Mouse (Mus musculus): ENCODE data around the gene Ak5.

Ak5 gene

GRCm38 (mm10) chr3:152568455-152569241 lies 99.5 kb downstream of the Ak5 start:
- intact Hi-C loops (cut with DNase I), result no loop called here

GRCm38 (mm10) chr3:152564516-152565113 lies 103.5 kb downstream of the Ak5 start:
- intact Hi-C loops (cut with DNase I), result no loop called here

- intact Hi-C loops (cut with DNase I), result no loop called here
Observed at GRCm38 (mm10) chr3:152563833-152564232, 104.3 kb downstream of the Ak5 start.

GRCm38 (mm10) chr3:152561708-152562107 lies 106.5 kb downstream of the Ak5 start:
- intact Hi-C loops (cut with DNase I), result no loop called here

- intact Hi-C loops (cut with DNase I), result no loop called here
Observed at GRCm38 (mm10) chr3:152559295-152559694, 108.9 kb downstream of the Ak5 start.

GRCm38 (mm10) chr3:152558106-152558505 lies 110.1 kb downstream of the Ak5 start:
- intact Hi-C loops (cut with DNase I), result no loop called here

GRCm38 (mm10) chr3:152557659-152558058 lies 110.5 kb downstream of the Ak5 start:
- intact Hi-C loops (cut with DNase I), result no loop called here

- intact Hi-C loops (cut with DNase I), result no loop called here
Observed at GRCm38 (mm10) chr3:152556919-152557318, 111.2 kb downstream of the Ak5 start.

- intact Hi-C loops (cut with DNase I), result no loop called here
Observed at GRCm38 (mm10) chr3:152556435-152556834, 111.7 kb downstream of the Ak5 start.

GRCm38 (mm10) chr3:152555216-152555615 lies 112.9 kb downstream of the Ak5 start:
- intact Hi-C loops (cut with DNase I), result no loop called here

- intact Hi-C loops (cut with DNase I), result no loop called here
Observed at GRCm38 (mm10) chr3:152554366-152554765, 113.8 kb downstream of the Ak5 start.

GRCm38 (mm10) chr3:152552641-152553040 lies 115.5 kb downstream of the Ak5 start:
- intact Hi-C loops (cut with DNase I), result no loop called here

- intact Hi-C loops (cut with DNase I), result no loop called here
Observed at GRCm38 (mm10) chr3:152550528-152551115, 117.5 kb downstream of the Ak5 start.

- intact Hi-C loops (cut with DNase I), result no loop called here
Observed at GRCm38 (mm10) chr3:152550031-152550430, 118.1 kb downstream of the Ak5 start.

- intact Hi-C loops (cut with DNase I), result no loop called here
Observed at GRCm38 (mm10) chr3:152544921-152545320, 123.2 kb downstream of the Ak5 start.

GRCm38 (mm10) chr3:152542298-152542697 lies 125.9 kb downstream of the Ak5 start:
- intact Hi-C loops (cut with DNase I), result no loop called here

GRCm38 (mm10) chr3:152530344-152530743 lies 137.8 kb downstream of the Ak5 start:
- intact Hi-C loops (cut with DNase I), result no loop called here

GRCm38 (mm10) chr3:152529058-152529972 lies 138.8 kb downstream of the Ak5 start:
- intact Hi-C loops (cut with DNase I), result no loop called here

GRCm38 (mm10) chr3:152526721-152527120 lies 141.4 kb downstream of the Ak5 start:
- intact Hi-C loops (cut with DNase I), result no loop called here

GRCm38 (mm10) chr3:152523315-152523638 lies 144.9 kb downstream of the Ak5 start:
- intact Hi-C loops (cut with DNase I), result no loop called here

- intact Hi-C loops (cut with DNase I), result no loop called here
Observed at GRCm38 (mm10) chr3:152522634-152523314, 145.4 kb downstream of the Ak5 start.
